Mouse (Mus musculus) gastrocnemius, postnatal 10 days (tissue): ENCODE results near the gene Olfr1471. TPM values are rescaled to one million over a fixed set of nuclear protein-coding genes. Genes with fewer than 3 reads are reported as not detected.
"Not testable (repeated sequence)": the region's sequence is repeated elsewhere in the genome, so short reads cannot be mapped to it uniquely, and the experiment has no call there.

ENCODE experiments used
- DNase-seq: peaks from one replicate; pipeline ENCODE4 v3.0.0; 2021; ENCODE audit warnings: mixed read lengths
- long read RNA-seq, 2 experiments: library from polyadenylated mRNA; stranded (forward); transcript quantifications; one replicate each; pipeline ENCODE4 v2.0.0; 2021
- total RNA-seq, 2 experiments: library from RNA; stranded (reverse); gene quantifications; 2 replicates each; pipeline ENCODE4 v1.2.3; 2021

The Olfr1471 gene
- not detected for total RNA-seq
- long read RNA-seq, experiment 1: 0 reads
- long read RNA-seq, experiment 2: 0 reads

- not testable (repeated sequence) for DNase-seq
Measured at GRCm38 (mm10) chr19:13443109-13443508, at the start of gene Olfr1471. Gene Olfr1471, plus strand, starts transcription at chr19:13443409.

GRCm38 (mm10) chr19:13407549-13407948 lies 35.7 kb upstream of the Olfr1471 start, which contains the start of gene Olfr1469:
Gene Olfr1469, plus strand, starts transcription at chr19:13407849.
- DNase-seq: no peak

- no peak for DNase-seq
Measured at GRCm38 (mm10) chr19:13455986-13456385, 12.8 kb downstream of the Olfr1471 start, which contains the start of gene Olfr1472. Gene Olfr1472, minus strand, starts transcription at chr19:13456086.

- DNase-seq: not testable (repeated sequence)
Measured at GRCm38 (mm10) chr19:13469265-13469664, 26.1 kb downstream of the Olfr1471 start, which contains the start of gene Olfr1474. Gene Olfr1474, plus strand, starts transcription at chr19:13469565.

- DNase-seq: no peak
Measured at GRCm38 (mm10) chr19:13480096-13480495, 36.9 kb downstream of the Olfr1471 start, which contains the start of gene Olfr1475. Gene Olfr1475, minus strand, starts transcription at chr19:13480196.

GRCm38 (mm10) chr19:13500246-13500645 lies 57.0 kb downstream of the Olfr1471 start, which contains the start of gene Olfr1477:
Gene Olfr1477, plus strand, starts transcription at chr19:13500546.
- DNase-seq: no peak

Other genes starting within 250 kb of the Olfr1471 start
- not detected for gene Olfr1463, start 212.1 kb upstream of the Olfr1471 start, total RNA-seq
- gene Olfr1465, start 127.9 kb upstream of the Olfr1471 start, total RNA-seq: not detected
- not detected for gene Olfr1466, start 104.5 kb upstream of the Olfr1471 start, total RNA-seq
- not detected for gene Olfr1467, start 81.2 kb upstream of the Olfr1471 start, total RNA-seq
- not detected for gene Olfr1469, start 35.6 kb upstream of the Olfr1471 start, total RNA-seq
- not detected for gene Olfr1472, start 12.7 kb downstream of the Olfr1471 start, total RNA-seq
- not detected for gene Olfr1474, start 26.2 kb downstream of the Olfr1471 start, total RNA-seq
- not detected for gene Olfr1475, start 36.8 kb downstream of the Olfr1471 start, total RNA-seq
- gene Olfr1477, start 57.1 kb downstream of the Olfr1471 start, total RNA-seq: not detected
- gene Olfr1480, start 84.5 kb downstream of the Olfr1471 start, total RNA-seq: not detected
- gene Olfr1484, start 140.1 kb downstream of the Olfr1471 start, total RNA-seq: not detected
- gene Olfr1487, start 174.0 kb downstream of the Olfr1471 start, total RNA-seq: not detected
- not detected for gene Olfr1489, start 188.2 kb downstream of the Olfr1471 start, total RNA-seq
- not detected for gene Olfr1490, start 207.7 kb downstream of the Olfr1471 start, total RNA-seq